Mouse (Mus musculus): Measurements from ENCODE around the gene Lsm2.
"Not testable (repeated sequence)": the region's sequence is repeated elsewhere in the genome, so short reads cannot be mapped to it uniquely, and the experiment has no call there.

The Lsm2 gene

GRCm38 (mm10) chr17:34956340-34956739 is 25.3 kb upstream of the Lsm2 start:
- no peak for DNase-seq (ENCODE audit: low spot score in 2 of 2)

- not testable (repeated sequence) for DNase-seq (ENCODE audit: low spot score in 2 of 2)
These were observed 24.4 kb upstream of the Lsm2 start for GRCm38 (mm10) chr17:34957291-34957690.

GRCm38 (mm10) chr17:34957966-34958365 is 23.7 kb upstream of the Lsm2 start:
- not testable (repeated sequence) for DNase-seq (ENCODE audit: low spot score in 2 of 2)

GRCm38 (mm10) chr17:34958734-34959129 is 22.9 kb upstream of the Lsm2 start:
- not testable (repeated sequence) for DNase-seq (ENCODE audit: low spot score in 2 of 2)

GRCm38 (mm10) chr17:34959130-34959778 is 22.4 kb upstream of the Lsm2 start, which contains the start of gene Hspa1b:
Gene Hspa1b (minus strand): TSS chr17:34959238.
- DNase-seq (ENCODE audit: low spot score in 2 of 2) = peak; percentile 66 to 71

- no peak for DNase-seq (ENCODE audit: low spot score in 2 of 2)
These were observed 21.7 kb upstream of the Lsm2 start for GRCm38 (mm10) chr17:34959881-34960515.

- DNase-seq (ENCODE audit: low spot score in 2 of 2) = no peak
These were observed 20.8 kb upstream of the Lsm2 start for GRCm38 (mm10) chr17:34960702-34961493.

- DNase-seq (ENCODE audit: low spot score in 2 of 2) = no peak
These were observed 19.5 kb upstream of the Lsm2 start for GRCm38 (mm10) chr17:34962125-34962524.

- DNase-seq (ENCODE audit: low spot score in 2 of 2) = no peak
These were observed 18.8 kb upstream of the Lsm2 start for GRCm38 (mm10) chr17:34962841-34963240.

- DNase-seq (ENCODE audit: low spot score in 2 of 2) = no peak
These were observed 17.0 kb upstream of the Lsm2 start for GRCm38 (mm10) chr17:34964640-34965049.

- no peak for DNase-seq (ENCODE audit: low spot score in 2 of 2)
These were observed 16.0 kb upstream of the Lsm2 start for GRCm38 (mm10) chr17:34965627-34966026.

GRCm38 (mm10) chr17:34969822-34970221 is 11.8 kb upstream of the Lsm2 start, which contains the start of gene Gm20481:
Gene Gm20481 (plus strand): TSS chr17:34969912.
- not testable (repeated sequence) for DNase-seq (ENCODE audit: low spot score in 2 of 2)

- not testable (repeated sequence) for DNase-seq (ENCODE audit: low spot score in 2 of 2)
These were observed 10.8 kb upstream of the Lsm2 start for GRCm38 (mm10) chr17:34970850-34971249.

- DNase-seq (ENCODE audit: low spot score in 2 of 2) = not testable (repeated sequence)
These were observed 10.0 kb upstream of the Lsm2 start for GRCm38 (mm10) chr17:34971694-34972068.

- peak; percentile 59 to 62 for DNase-seq (ENCODE audit: low spot score in 2 of 2)
These were observed 9.5 kb upstream of the Lsm2 start, which contains the start of the genes Hspa1a and Hspa1l for GRCm38 (mm10) chr17:34972069-34972749. Gene Hspa1a (minus strand): TSS chr17:34972156. Gene Hspa1l (plus strand): TSS chr17:34972703.

GRCm38 (mm10) chr17:34975581-34976492 is 5.8 kb upstream of the Lsm2 start:
- no peak for DNase-seq (ENCODE audit: low spot score in 2 of 2)

- no peak for DNase-seq (ENCODE audit: low spot score in 2 of 2)
These were observed 4.7 kb upstream of the Lsm2 start for GRCm38 (mm10) chr17:34977000-34977399.

- no peak for DNase-seq (ENCODE audit: low spot score in 2 of 2)
These were observed 3.4 kb upstream of the Lsm2 start for GRCm38 (mm10) chr17:34978239-34978638.

GRCm38 (mm10) chr17:34979631-34980030 is 2.0 kb upstream of the Lsm2 start:
- DNase-seq (ENCODE audit: low spot score in 2 of 2) = no peak

GRCm38 (mm10) chr17:34980655-34981054 is 1.0 kb upstream of the Lsm2 start:
- no peak for DNase-seq (ENCODE audit: low spot score in 2 of 2)

GRCm38 (mm10) chr17:34982328-34982727 is 666 bp downstream of the Lsm2 start:
- DNase-seq (ENCODE audit: low spot score in 2 of 2) = no peak
